Mouse (Mus musculus): ENCODE measurements around the gene Taldo1.

DNA sequence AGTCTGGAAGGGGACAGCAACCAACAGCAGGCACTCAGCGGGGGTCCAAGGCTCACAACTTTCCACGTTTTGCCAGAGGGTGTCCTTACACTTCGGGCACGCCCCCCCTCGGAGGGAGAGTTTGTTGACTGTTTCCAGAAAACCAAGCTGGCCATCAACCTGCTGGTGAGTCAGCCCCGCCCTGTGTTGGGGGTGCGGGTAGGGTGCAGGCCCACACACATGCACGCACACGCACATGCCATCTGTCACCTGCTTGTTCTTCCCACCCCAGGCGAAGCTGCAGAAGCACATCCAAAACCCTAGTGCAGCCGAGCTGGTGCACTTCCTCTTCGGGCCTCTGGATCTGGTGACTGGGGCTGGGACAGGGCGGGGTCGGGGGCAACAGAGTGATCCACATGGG, 35.0 kb upstream of the Taldo1 start:
- TF ChIP-seq CTCF (IDR thresholded peaks at IDR 0.05; ENCODE audit: borderline replicate concordance, control insufficient read depth, extremely low read depth, insufficient read depth, low read length, poor library complexity) (no peak), POLR2A (IDR thresholded peaks at IDR 0.05; ENCODE audit: control insufficient read depth, extremely low read depth, insufficient read depth, low read length, poor library complexity) (no peak)

Measured in thymus, adult 2 months (tissue).